Mouse (Mus musculus): ENCODE results near the gene Vasp.
A peak's percentile ranks its signal among the peaks of the same experiment; 100 is the strongest.

- TF ChIP-seq CTCF (IDR thresholded peaks at IDR 0.05; ENCODE audit: low read depth, low read length) (peak; percentile 45), POLR2A (IDR thresholded peaks at IDR 0.05; ENCODE audit: insufficient read depth, low read length) (no peak)
Observed at GRCm38 (mm10) chr7:19309884-19310641, 38.4 kb upstream of the Vasp start, which contains the start of gene Fosb.

Data from ES-Bruce4 (cell line).